Mouse (Mus musculus): ENCODE results near the gene Celf1.

Gene Celf1

DNA sequence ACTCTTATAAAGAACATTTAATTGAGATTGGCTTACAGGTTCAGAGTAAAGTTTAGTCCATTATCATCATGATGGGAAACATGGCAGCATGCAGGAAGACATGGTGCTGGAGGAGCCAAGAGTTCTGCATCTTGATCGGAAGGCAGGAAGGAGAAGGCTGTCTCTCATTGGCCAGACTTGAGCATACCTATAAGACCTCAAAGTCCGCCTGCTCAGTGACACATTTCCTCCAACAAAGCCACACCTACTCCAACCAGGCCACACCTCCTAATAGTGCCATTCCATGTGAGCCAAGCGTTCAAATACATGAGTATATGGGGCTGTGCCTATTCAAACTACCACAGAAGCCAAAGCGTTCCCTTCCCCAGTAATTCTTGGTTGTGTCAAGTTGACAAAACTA is 91.0 kb downstream of the Celf1 start:
- POLR2A ChIA-PET: interaction anchor here in 2 of 4 experiments (0.8 to 31.6 kb wide), 6 partner anchors 9 to 113 kb away, joined by 3 to 649 read pairs (median 3); partner anchors contain the start of genes Celf1 (in 1 of the 2), Psmc3 (in 1 of the 2) and Slc39a13 (in 1 of the 2)
- CTCF ChIA-PET: interaction anchor here in 1 of 4 experiments (1.6 kb wide), 1 partner anchor 30 kb away, joined by 7 read pairs; no protein-coding TSS in a partner anchor

DNA sequence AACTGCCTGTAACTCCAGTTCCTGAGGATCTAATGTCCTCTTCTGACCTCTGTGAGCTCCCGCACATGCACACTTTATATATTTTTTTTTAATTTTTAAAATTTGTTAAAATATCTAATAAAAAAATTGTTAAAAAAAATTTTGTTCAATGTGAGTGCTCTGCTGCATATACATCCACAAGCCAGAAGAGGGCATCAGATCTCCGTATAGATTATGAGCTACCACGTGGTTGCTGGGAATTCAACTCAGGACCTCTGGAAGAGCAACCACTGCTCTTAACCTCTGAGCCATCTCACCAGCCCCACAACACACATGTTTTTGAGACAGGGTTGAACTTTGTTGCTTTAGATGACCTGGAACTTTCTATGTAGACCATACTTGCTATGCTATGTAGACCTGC is 92.8 kb downstream of the Celf1 start:
- POLR2A ChIA-PET: interaction anchor here (0.7 to 31.6 kb wide), 21 partner anchors 9 to 80 kb away, joined by 3 to 649 read pairs (median 4); partner anchors contain the start of genes Psmc3 (in 2 of the 4) and Slc39a13 (in 1 of the 4)
- CTCF ChIA-PET: interaction anchor here (0.6 to 3.0 kb wide), 26 partner anchors 9 to 423 kb away, joined by 3 to 17 read pairs (median 4); partner anchors contain the start of genes Ddb2 (in 1 of the 4), Psmc3 (in 1 of the 4) and Slc39a13 (in 1 of the 4)

DNA sequence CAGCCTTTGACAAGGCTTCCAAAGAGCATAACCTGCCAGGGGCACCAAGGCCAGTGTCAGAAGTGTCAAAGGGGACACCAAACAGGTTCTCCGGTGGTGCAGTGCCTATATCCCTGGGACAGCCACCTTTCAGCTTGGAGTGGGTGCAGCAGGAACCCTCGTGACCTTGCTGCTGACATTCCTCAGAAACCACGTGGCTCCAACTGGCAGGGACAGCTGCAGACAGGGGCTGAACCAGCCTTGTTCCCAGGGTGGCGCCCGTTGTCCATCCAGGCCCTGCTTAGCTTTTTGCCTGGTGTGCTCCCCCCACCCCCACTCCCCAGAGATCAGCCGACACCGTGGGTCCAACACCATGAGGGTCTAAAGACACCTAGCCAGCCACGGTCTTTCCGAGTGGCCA is 95.2 kb downstream of the Celf1 start, which contains the start of gene Rapsn:
Gene Rapsn (plus strand): TSS at position 236 of the 400 bp plus-strand sequence.
- CTCF ChIA-PET: interaction anchor here (0.6 to 1.6 kb wide), 10 partner anchors 17 to 159 kb away, joined by 3 to 8 read pairs (median 4); no protein-coding TSS in a partner anchor
- POLR2A ChIA-PET: interaction anchor here in 3 of 4 experiments (0.5 to 31.6 kb wide), 26 partner anchors 8 to 1410 kb away, joined by 3 to 649 read pairs (median 8); partner anchors contain the start of genes Psmc3 (in 2 of the 3), Slc39a13 (in 2 of the 3), Madd (in 1 of the 3) and Mtch2 (in 1 of the 3)

DNA sequence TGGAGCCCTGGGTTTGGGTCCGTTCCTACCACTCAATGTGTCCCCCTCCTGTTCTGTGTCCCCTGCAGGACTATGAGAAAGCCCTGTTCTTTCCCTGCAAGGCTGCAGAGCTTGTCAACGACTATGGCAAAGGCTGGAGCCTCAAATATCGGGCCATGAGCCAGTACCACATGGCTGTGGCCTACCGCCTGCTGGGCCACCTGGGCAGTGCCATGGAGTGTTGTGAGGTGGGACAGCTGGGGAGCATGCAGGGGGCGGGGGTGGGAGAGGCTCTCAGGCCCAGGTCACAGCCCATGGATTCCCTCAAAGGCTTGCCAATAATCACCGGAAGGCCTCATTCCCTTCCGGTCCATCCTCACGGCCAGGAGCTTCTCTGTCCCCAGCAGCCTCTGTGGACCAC is 101.6 kb downstream of the Celf1 start:
- CTCF ChIA-PET: interaction anchor here (0.6 to 2.3 kb wide), 10 partner anchors 9 to 388 kb away, joined by 3 to 21 read pairs (median 5); partner anchors contain the start of gene Slc39a13 (in 1 of the 4)

DNA sequence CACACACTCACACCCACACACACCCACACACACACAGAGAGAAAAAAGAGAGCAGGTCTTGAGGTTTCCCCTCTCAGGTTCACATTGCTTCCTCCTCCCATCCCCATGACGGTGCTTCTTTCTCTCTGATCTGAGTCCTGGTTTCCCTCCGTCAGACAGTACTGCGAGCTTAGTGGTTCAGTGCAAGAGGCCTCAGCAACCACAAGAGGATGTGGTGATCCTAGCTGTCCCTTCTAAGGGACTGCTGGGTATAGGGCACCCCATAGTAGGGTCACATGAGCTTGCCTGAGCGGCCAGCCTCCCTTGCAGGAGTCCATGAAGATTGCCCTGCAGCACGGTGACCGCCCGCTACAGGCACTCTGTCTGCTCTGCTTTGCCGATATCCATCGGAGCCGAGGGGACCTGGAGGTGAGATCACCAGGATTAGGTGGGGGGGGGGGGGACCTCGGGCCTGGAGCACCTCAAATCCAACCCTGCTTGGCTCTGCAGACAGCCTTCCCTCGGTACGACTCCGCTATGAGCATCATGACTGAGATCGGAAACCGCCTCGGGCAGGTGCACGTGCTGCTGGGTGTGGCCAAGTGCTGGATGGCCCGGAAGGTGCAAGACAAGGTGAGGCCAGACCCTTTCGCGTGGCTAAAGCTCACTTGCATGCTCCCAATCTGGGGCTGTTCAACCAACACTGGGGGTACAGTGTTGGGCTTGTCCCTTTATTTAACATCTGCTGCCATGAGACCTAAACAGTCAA is 102.6 kb downstream of the Celf1 start:
- ChIA-PET CTCF (interaction anchor here (0.5 to 2.3 kb wide), 16 partner anchors 10 to 177 kb away, joined by 3 to 13 read pairs (median 4); partner anchors contain the start of gene Slc39a13 (in 1 of the 4)), POLR2A (interaction anchor here (0.6 to 31.6 kb wide), 46 partner anchors 9 to 795 kb away, joined by 3 to 649 read pairs (median 4); partner anchors contain the start of genes Psmc3 (in 3 of the 4), Rapsn (in 3 of the 4), Ddb2 (in 2 of the 4) and Slc39a13 (in 2 of the 4))

More for the DNA sequence above, 101.6 kb downstream of the Celf1 start:
- POLR2A ChIA-PET: interaction anchor here in 3 of 4 experiments (0.7 to 31.6 kb wide), 22 partner anchors 8 to 248 kb away, joined by 3 to 649 read pairs (median 7); partner anchors contain the start of genes Slc39a13 (in 2 of the 3), Arfgap2 (in 1 of the 3), Ddb2 (in 1 of the 3) and Psmc3 (in 1 of the 3)

DNA sequence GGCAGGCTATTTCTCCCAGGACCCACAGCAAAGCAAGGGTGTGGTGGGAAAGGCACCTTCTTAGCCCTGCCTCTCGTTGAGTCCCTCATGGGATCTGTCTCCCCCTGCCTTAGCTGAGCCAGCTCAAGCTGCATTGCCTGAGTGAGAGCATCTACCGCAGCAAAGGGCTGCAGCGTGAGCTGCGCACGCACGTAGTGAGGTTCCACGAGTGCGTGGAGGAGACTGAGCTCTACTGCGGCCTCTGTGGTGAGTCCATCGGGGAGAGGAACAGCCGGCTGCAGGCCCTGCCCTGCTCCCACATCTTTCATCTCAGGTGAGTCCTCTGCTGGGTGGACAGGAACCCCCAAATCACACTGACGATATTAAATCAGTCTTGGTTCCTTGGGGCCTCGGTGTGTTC is 104.5 kb downstream of the Celf1 start:
- ChIA-PET POLR2A (interaction anchor here (0.7 to 31.6 kb wide), 28 partner anchors 8 to 964 kb away, joined by 3 to 649 read pairs (median 4); partner anchors contain the start of genes Rapsn (in 3 of the 4), Ddb2 (in 2 of the 4), Psmc3 (in 2 of the 4) and Fnbp4 (in 1 of the 4)), CTCF (interaction anchor here in 3 of 4 experiments (0.8 to 1.9 kb wide), 5 partner anchors 16 to 26 kb away, joined by 3 to 14 read pairs (median 4); no protein-coding TSS in a partner anchor)

DNA sequence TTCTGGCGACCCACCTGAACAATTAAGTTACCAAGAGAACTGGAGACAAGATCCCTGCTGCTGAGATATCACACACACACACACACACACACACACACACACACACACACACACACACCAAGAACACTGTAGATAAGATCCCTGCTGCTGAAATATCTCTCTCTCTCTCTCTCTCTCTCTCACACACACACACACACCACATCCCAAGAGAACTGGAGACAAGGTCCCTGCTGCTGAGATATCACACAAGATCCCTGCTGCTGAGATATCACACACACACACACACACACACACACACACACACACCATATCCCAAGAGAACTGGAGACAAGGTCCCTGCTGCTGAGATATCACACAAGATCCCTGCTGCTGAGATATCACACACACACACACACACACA is 105.6 kb downstream of the Celf1 start:
- ChIA-PET CTCF (interaction anchor here in 2 of 4 experiments (0.7 to 1.9 kb wide), 2 partner anchors 15 to 1271 kb away, joined by 3 to 14 read pairs; no protein-coding TSS in a partner anchor), POLR2A (interaction anchor here in 3 of 4 experiments (1.0 to 31.6 kb wide), 15 partner anchors 8 to 962 kb away, joined by 3 to 649 read pairs (median 9); partner anchors contain the start of genes Rapsn (in 3 of the 3), Psmc3 (in 2 of the 3), Slc39a13 (in 2 of the 3) and Arfgap2 (in 1 of the 3))

DNA sequence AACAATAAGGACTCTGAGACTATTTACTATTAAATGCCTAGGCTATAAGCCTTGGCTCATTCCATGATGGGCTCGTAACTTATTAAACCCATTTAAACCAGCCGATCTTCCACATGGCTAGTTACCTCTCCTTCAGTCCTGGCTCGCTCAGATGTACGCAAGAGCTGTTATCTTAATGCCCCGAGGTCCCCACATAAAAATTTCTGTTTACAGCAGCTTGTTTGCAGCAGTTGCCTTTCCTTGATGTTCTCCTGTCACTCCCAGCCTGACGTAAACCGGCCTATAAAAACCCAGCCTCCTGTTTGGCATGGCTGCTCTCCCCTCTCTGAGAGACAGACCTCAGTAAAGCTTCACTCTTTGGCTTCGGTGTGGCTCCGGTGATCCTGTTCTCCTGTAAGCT is 107.2 kb downstream of the Celf1 start:
- ChIA-PET POLR2A (interaction anchor here in 2 of 4 experiments (0.9 to 31.6 kb wide), 9 partner anchors 9 to 65 kb away, joined by 3 to 649 read pairs (median 15); partner anchors contain the start of genes Slc39a13 (in 2 of the 2), Psmc3 (in 1 of the 2) and Rapsn (in 1 of the 2)), CTCF (interaction anchor here in 3 of 4 experiments (1.0 to 1.3 kb wide), 4 partner anchors 14 to 68 kb away, joined by 3 to 7 read pairs (median 4); no protein-coding TSS in a partner anchor)

DNA sequence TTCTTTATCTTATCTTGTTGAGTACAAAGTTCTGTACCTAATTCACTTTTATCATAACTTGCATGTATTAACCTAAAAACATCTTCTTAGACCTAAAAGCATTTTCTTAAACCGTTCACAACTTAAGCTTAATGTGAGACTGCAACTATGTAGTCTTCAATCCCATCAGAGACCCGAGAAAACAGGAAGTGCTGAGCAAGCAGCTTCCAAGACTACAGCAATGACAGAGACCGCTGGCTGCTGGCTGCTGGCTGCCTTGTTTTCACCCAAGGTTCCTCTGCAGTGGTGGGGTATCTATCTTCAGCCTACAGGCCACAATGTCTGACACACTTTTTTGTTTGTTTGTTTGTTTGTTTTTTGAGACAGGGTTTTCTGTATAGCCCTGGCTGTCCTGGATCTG is 111.7 kb downstream of the Celf1 start:
- ChIA-PET POLR2A (interaction anchor here in 2 of 4 experiments (1.4 to 31.6 kb wide), 3 partner anchors 9 to 19 kb away, joined by 3 to 649 read pairs (median 649); partner anchors contain the start of genes Psmc3 (in 1 of the 2), Rapsn (in 1 of the 2) and Slc39a13 (in 1 of the 2)), CTCF (no interaction called here)

DNA sequence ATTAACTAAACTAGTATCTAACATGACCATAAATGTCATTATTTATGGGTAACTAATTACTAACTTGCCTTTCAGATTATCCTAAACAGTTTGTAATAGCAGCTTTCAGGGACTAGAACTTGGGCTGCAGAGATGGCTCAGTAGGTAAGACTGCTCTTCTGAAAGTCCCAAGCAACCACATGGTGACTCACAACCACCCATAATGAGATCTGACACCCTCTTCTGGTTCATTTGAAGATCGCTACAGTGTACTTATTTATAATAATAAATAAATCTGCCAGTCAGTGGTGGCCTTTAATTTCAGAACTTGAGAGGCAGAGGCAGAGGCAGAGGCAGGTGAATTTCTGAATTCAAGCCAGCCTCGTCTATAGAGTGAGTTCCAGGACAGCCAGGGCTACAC is 112.6 kb downstream of the Celf1 start:
- ChIA-PET CTCF (no interaction called here), POLR2A (interaction anchor here (0.5 to 31.6 kb wide), 8 partner anchors 8 to 194 kb away, joined by 3 to 649 read pairs (median 8); partner anchors contain the start of genes Rapsn (in 2 of the 4), Psmc3 (in 1 of the 4) and Slc39a13 (in 1 of the 4))

DNA sequence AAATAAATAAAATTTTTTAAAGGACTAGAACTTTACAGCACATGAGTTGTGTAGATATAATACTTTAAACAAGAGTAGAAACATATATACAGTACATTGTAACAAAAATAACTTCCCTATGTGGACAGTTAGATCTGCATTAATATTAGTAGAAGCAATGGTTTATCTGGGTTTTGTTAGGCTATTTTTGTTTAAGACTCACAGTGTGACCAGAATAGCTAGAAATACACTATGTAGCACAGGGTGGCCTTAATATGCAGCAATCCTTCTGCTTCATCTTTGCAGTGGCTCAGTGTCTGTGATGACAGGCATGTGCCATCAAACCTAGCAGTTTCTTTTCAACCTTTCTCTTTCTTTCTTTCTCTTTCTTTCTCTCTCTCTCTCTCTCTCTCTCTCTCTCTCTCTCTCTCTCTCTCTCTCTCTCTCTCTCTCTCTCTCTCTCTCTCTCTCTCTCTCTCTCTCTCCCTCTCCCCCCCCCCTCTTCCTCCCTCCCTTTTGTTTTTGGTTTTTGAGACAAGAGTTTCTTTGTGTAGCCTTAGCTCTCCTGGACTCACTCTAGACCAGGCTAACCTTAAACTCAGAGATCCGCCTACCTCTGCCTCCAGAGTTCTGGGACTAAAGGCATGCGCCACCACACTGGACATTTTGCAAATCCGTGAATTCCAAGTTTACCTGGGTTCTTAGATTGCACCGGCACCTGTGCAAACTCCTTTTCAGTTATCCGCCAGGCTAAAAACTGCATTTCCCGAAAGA is 113.2 kb downstream of the Celf1 start:
- ChIA-PET CTCF (interaction anchor here in 3 of 4 experiments (0.6 to 1.7 kb wide), 5 partner anchors 10 to 726 kb away, joined by 3 to 7 read pairs (median 3); no protein-coding TSS in a partner anchor), POLR2A (interaction anchor here in 3 of 4 experiments (0.5 to 31.6 kb wide), 13 partner anchors 7 to 347 kb away, joined by 3 to 649 read pairs (median 7); partner anchors contain the start of genes Rapsn (in 2 of the 3), Slc39a13 (in 2 of the 3) and Psmc3 (in 1 of the 3))

DNA sequence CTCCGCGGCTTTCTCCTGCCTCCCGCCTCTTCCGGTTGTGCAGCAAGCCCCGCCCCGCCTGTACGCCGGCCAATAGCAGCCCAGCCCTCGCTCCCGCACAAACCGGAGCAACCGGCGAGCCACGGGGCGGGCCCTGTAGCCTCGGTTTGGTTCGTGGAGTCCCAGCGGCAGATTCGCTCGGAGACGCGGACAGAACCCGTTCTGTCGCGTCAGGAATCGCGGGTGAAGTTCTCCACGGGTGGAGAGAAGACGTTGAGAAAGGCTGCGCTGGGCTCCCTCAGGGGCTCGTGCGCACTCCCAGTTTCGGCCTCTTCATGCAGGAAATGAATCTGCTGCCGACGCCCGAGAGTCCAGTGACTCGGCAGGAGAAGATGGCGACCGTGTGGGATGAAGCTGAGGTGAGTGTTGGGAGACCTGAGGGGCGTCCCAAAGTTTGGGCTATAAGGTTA is 113.8 kb downstream of the Celf1 start, which contains the start of gene Psmc3:
Gene Psmc3 (plus strand): TSS at position 76 of the 449 bp plus-strand sequence.
- CTCF ChIA-PET: interaction anchor here in 3 of 4 experiments (0.6 to 2.2 kb wide), 8 partner anchors 10 to 725 kb away, joined by 3 to 7 read pairs (median 4); no protein-coding TSS in a partner anchor
- POLR2A ChIA-PET: interaction anchor here (0.6 to 31.6 kb wide), 23 partner anchors 7 to 348 kb away, joined by 3 to 649 read pairs (median 6); partner anchors contain the start of genes Slc39a13 (in 3 of the 4), Rapsn (in 2 of the 4) and Psmc3 (in 1 of the 4)

DNA sequence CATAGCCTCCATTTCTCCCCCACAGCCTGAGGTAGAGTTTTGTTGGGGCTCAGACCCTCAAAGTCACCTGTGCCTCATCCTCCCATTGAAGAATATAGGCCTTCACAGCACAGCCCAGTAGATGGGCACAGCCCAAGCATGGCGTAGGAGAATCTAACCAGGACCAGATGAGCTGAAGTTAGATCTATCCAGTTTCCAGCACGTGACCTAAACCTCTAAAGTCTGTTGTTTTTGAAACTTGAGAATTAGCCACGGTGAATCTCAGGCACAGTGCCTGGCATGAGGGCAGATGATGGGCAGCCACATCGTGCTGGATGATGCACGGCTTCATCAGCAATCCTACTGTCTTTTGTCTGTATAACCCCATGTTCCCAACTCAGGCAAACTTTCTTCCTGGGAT is 118.3 kb downstream of the Celf1 start:
- POLR2A ChIA-PET: interaction anchor here in 3 of 4 experiments (0.6 to 21.4 kb wide), 10 partner anchors 7 to 146 kb away, joined by 3 to 649 read pairs (median 3); partner anchors contain the start of genes Slc39a13 (in 2 of the 3), Acp2 (in 1 of the 3), Nr1h3 (in 1 of the 3) and Psmc3 (in 1 of the 3)
- CTCF ChIA-PET: no interaction called here

DNA sequence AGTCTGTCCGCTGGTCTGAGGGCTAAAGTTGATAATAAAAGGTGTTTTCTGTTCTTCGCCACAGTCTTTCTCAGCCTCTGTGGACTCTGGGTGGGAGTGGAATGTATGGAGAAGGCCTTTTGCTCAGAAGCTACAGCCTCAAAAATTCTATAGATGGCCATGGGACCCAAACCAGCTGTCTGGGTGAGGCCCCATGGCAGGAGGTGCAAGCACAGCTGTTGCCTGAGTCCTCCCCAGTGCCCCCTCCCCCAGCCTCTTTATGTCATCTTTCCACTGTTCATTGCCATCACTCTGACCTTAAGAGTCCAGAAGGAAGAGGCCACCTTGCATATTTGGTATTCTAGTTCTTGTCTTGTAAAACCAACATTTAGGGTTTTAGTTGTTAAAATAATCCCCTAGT is 119.2 kb downstream of the Celf1 start:
- ChIA-PET POLR2A (interaction anchor here (0.8 to 21.4 kb wide), 15 partner anchors 10 to 144 kb away, joined by 3 to 649 read pairs (median 10); partner anchors contain the start of genes Rapsn (in 2 of the 4), Slc39a13 (in 2 of the 4), Acp2 (in 1 of the 4) and Nr1h3 (in 1 of the 4)), CTCF (interaction anchor here in 3 of 4 experiments (0.7 to 3.0 kb wide), 4 partner anchors 26 to 84 kb away, joined by 3 to 15 read pairs (median 5); no protein-coding TSS in a partner anchor)

DNA sequence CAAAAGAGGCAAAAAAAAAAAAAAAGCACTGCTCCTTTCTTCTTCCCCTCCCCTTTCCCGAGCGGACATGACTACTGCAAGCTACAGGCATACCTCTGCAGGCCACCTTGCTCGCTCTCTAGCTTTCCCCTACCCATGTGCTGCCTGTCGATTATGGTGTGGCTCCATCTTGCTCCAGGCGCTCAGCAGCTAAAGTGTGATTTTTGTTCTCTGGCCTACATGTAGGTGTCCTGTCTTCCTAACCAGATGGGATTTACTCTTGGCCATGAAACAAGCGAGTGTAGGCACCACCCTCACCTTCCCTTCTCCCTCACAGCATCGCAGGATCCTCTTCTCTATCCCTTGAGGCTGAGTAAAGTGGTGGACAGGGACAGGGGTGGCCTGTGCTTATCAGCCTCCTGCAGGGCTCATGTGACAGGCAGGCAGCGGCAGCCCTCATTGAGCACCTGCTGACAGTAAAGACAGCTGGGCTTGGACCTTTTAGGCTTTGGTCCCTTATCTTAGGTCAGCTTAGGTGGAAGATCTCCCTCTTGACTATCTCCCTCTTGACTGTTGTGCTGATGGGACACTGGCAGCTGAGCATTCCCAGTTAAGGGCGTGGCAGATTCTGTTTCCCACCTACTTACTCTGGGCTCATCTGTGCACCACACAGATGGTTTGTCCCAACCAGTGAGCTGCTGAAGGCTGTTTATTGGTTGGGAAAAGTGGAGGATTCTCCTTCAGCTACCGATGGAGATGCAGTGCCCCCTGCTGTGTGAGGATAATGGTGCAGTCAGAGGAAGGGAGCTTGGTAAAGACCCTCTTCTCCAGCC is 120.6 kb downstream of the Celf1 start:
- ChIA-PET CTCF (interaction anchor here (0.5 to 3.0 kb wide), 48 partner anchors 9 to 999 kb away, joined by 3 to 31 read pairs (median 4); partner anchors contain the start of genes Slc39a13 (in 4 of the 4), Rapsn (in 2 of the 4), Arfgap2 (in 1 of the 4) and Arhgap1 (in 1 of the 4)), POLR2A (interaction anchor here (0.5 to 21.4 kb wide), 60 partner anchors 8 to 589 kb away, joined by 3 to 649 read pairs (median 4); partner anchors contain the start of genes Slc39a13 (in 4 of the 4), Rapsn (in 3 of the 4), Ddb2 (in 2 of the 4) and Acp2 (in 1 of the 4))

All from embryonic stem cell, embryonic (primary cell).